Mouse (Mus musculus): ENCODE measurements around the gene Ggact.

- TF ChIP-seq CTCF (IDR thresholded peaks at IDR 0.05; ENCODE audit: control insufficient read depth, insufficient read depth, insufficient read length) (no peak), MAX (IDR thresholded peaks at IDR 0.05) (no peak), CEBPB (IDR thresholded peaks at IDR 0.05; ENCODE audit: low read depth) (no peak), MYOG (IDR thresholded peaks at IDR 0.05; ENCODE audit: control insufficient read depth, extremely low read depth, insufficient read length) (no peak), USF1 (IDR thresholded peaks at IDR 0.05; ENCODE audit: low read depth) (no peak)
Observed at GRCm38 (mm10) chr14:122790111-122790510, 123.4 kb downstream of the Ggact start.
